Mouse (Mus musculus) embryonic facial prominence, embryonic 14.5 days (tissue): ENCODE measurements around the gene Suco. TPM values are rescaled to one million over a fixed set of nuclear protein-coding genes. Genes with fewer than 3 reads are reported as not detected.

Source experiments
- ATAC-seq: fragments of 200-750 bp; cut with Nextera tagmentation; 2 replicates; pipeline ENCODE4 v1.8.0; 2017; ENCODE audit warnings: low read depth, moderate number of reproducible peaks, moderate TSS enrichment
- DNase-seq: peaks from one replicate; pipeline ENCODE4 v3.0.0-alpha.2; 2015; ENCODE audit warnings: low spot score
- H3K27ac ChIP-seq: fragments of 300-500 bp; sonication (generic); replicated peaks from 2 replicates; pipeline ENCODE4 v1.5.1; 2014; ENCODE audit warnings: low read depth, mild to moderate bottlenecking, low read length, moderate library complexity
- H3K27me3 ChIP-seq: fragments of 300-500 bp; sonication (generic); replicated peaks from 2 replicates; pipeline ENCODE4 v1.6.1; 2014; ENCODE audit warnings: low read length; ENCODE audit not compliant: control insufficient read depth, insufficient read depth
- H3K36me3 ChIP-seq: fragments of 300-500 bp; sonication (generic); 2 replicates; pipeline ENCODE4 v1.6.1; 2014; ENCODE audit warnings: low read length, mixed read lengths; ENCODE audit not compliant: control insufficient read depth, insufficient read depth
- H3K4me1 ChIP-seq: fragments of 300-500 bp; sonication (generic); 2 replicates; pipeline ENCODE4 v1.6.1; 2014; ENCODE audit warnings: antibody characterized with exemption, low read length; ENCODE audit not compliant: control insufficient read depth, insufficient read depth
- H3K4me2 ChIP-seq: fragments of 300-500 bp; sonication (generic); 2 replicates; pipeline ENCODE4 v1.6.1; 2014; ENCODE audit warnings: low read depth, mild to moderate bottlenecking, low read length, moderate library complexity, mixed read lengths
- H3K4me3 ChIP-seq: fragments of 300-500 bp; sonication (generic); 2 replicates; pipeline ENCODE4 v1.5.1; 2014; ENCODE audit warnings: low read depth, mild to moderate bottlenecking, low read length
- H3K9ac ChIP-seq: fragments of 300-500 bp; sonication (generic); 2 replicates; pipeline ENCODE4 v1.6.1; 2014; ENCODE audit warnings: low read depth, mild to moderate bottlenecking, low read length, moderate library complexity, mixed read lengths
- H3K9me3 ChIP-seq: fragments of 300-500 bp; sonication (generic); 2 replicates; pipeline ENCODE4 v1.6.1; 2016; ENCODE audit warnings: low read length; ENCODE audit not compliant: control insufficient read depth
- WGBS: fragments of 180-500 bp; shearing (Covaris S2); extraction: QIAGEN DNeasy Blood & Tissue Kit; methylation state at CpG from one replicate; pipeline ENCODE4 v1.1.7; 2014; 5-methylcytosine and 5-hydroxymethylcytosine counted together
- polyA plus RNA-seq: library from polyadenylated mRNA; unstranded; fragments of >200 nt; fragmentation: Nextera tagmentation; extraction: Ambion mirVana; gene quantifications from 2 replicates; pipeline ENCODE4 v1.2.1, GENCODE M21; 2014

The Suco gene
- polyA plus RNA-seq, 1 experiment from 2014 or later: 28.7 TPM

DNA sequence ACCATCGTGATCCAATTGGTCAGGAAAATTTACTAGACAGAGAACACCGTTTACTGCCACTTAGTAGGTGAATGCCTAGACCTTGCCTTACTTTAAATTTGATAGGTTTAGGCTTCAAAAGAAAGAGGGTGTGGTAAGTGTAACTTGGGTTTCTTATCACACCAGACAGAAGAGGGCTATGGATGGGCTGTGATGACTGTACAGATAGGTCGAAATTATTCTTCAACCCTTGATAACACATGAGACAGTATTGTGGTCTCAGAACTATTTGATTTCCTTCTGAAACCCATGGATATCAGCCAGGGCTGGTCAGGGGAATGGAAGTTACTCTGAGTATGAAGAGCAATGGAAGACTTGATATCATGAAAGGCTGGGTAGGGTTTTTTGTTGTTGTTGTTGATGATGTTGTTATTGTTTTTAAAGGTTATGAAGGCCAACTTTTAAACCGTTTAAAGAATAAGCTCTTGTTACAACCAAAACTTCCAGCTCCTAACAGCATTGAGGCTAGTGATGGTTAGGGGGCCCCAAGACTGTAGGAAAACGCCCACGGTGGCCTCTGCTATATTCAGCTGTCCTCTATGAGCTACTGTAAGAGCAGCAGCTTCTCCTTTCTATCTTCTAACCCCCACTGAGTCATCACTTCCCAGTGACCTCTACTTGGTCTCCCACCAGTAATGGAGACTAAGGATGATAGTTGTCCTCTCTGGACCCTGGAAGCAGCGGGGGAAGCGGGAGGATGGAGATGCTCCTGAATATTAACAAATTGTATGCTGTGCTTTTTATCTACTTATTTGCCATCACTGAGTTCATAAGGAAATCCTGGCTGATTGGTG, 84.4 kb downstream of the Suco start:
- Histone ChIP-seq H3K9ac (no peak overlapping the region), H3K27ac (no peak overlapping the region), H3K4me2 (no peak overlapping the region), H3K36me3 (no peaks in the 10 kb centered on the region), H3K4me1 (no peaks in the 10 kb centered on the region), H3K9me3 (no peaks in the 10 kb centered on the region), H3K27me3 (no peaks in the 10 kb centered on the region), H3K4me3 (no peak overlapping the region)
- no peak for ATAC-seq
- DNase-seq: no peak
- 86% methylated on average over 8 of the region's 8 CpGs for WGBS

GRCm38 (mm10) chr1:161788339-161788738, 88.1 kb downstream of the Suco start, which contains the start of gene Fasl:
Gene Fasl (minus strand): TSS chr1:161788495.
- Histone ChIP-seq H3K4me3 (no peak within 1 kb of the TSS), H3K4me1 (no peaks in the 10 kb centered on the region), H3K27me3 (no peaks in the 10 kb centered on the region), H3K9ac (no peak within 1 kb of the TSS), H3K27ac (no peak within 1 kb of the TSS), H3K9me3 (no peaks in the 10 kb centered on the region), H3K4me2 (no peak within 1 kb of the TSS), H3K36me3 (no peaks in the 10 kb centered on the region)
- no peak for ATAC-seq
- no peak for DNase-seq
- WGBS: 79% methylated on average over 9 of the region's 9 CpGs

- H3K4me3 ChIP-seq: no peak overlapping the region
- no peaks in the 10 kb centered on the region for H3K9me3 ChIP-seq
- no peaks in the 10 kb centered on the region for H3K4me1 ChIP-seq
- H3K27me3 ChIP-seq: no peaks in the 10 kb centered on the region
- DNase-seq (no peak), ATAC-seq (no peak)
- H3K9ac ChIP-seq: no peak overlapping the region
- WGBS: 77% methylated on average over 2 of the region's 2 CpGs
- no peak overlapping the region for H3K27ac ChIP-seq
- no peak overlapping the region for H3K4me2 ChIP-seq
- no peaks in the 10 kb centered on the region for H3K36me3 ChIP-seq
These were observed 93.8 kb downstream of the Suco start for GRCm38 (mm10) chr1:161782725-161783124.

DNA sequence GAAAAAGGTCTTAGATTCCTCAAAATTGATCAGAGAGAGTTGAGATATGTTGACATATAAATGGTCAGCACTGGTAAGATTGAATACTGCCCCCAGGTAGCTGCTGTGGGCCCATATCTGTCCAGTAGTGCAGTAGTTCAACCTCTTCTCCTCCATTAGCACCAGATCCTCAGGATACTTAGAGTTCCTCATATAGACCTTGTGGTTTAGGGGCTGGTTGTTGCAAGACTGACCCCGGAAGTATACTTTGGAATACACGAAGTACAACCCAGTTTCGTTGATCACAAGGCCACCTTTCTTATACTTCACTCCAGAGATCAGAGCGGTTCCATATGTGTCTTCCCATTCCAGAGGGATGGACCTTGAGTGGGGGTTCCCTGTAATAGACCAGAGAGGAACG, 94.9 kb downstream of the Suco start:
- DNase-seq (no peak), ATAC-seq (no peak)
- Histone ChIP-seq H3K4me3 (no peak overlapping the region), H3K27me3 (no peaks in the 10 kb centered on the region), H3K36me3 (no peaks in the 10 kb centered on the region), H3K9ac (no peak overlapping the region), H3K4me1 (no peaks in the 10 kb centered on the region), H3K4me2 (no peak overlapping the region), H3K9me3 (no peaks in the 10 kb centered on the region), H3K27ac (no peak overlapping the region)
- 79% methylated on average over 5 of the region's 5 CpGs for WGBS

DNA sequence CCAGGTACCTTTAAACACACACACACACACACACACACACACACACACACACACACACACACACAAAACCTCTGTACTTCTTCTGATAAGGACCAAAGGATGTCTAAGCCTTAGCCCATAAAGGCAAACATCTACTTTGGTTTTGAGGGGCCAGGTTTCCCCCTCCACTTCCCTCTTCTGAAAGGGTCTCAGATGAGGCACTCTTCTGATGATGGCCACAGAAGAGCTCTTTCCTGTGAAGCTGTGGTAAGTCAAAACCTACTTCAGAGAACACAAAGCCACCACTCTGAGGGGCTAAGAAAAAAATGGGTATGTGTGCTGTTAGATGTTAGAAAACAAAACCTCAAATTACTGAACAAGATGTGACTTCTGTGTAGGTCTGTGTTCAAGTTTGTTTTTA, 97.4 kb downstream of the Suco start:
- H3K9me3 ChIP-seq: no peaks in the 10 kb centered on the region
- DNase-seq (no peak), ATAC-seq (no peak)
- H3K9ac ChIP-seq: no peak overlapping the region
- H3K4me1 ChIP-seq: no peaks in the 10 kb centered on the region
- no peaks in the 10 kb centered on the region for H3K27me3 ChIP-seq
- no peak overlapping the region for H3K27ac ChIP-seq
- H3K4me2 ChIP-seq: no peak overlapping the region
- H3K36me3 ChIP-seq: no peaks in the 10 kb centered on the region
- no peak overlapping the region for H3K4me3 ChIP-seq

GRCm38 (mm10) chr1:161775151-161775550, 101.3 kb downstream of the Suco start:
- H3K9ac ChIP-seq: no peak overlapping the region
- no peaks in the 10 kb centered on the region for H3K4me1 ChIP-seq
- no peaks in the 10 kb centered on the region for H3K9me3 ChIP-seq
- H3K4me2 ChIP-seq: no peak overlapping the region
- H3K27me3 ChIP-seq: no peaks in the 10 kb centered on the region
- H3K4me3 ChIP-seq: no peak overlapping the region
- H3K36me3 ChIP-seq: no peaks in the 10 kb centered on the region
- no peak overlapping the region for H3K27ac ChIP-seq
- no peak for DNase-seq
- 70% methylated on average over 6 of the region's 6 CpGs for WGBS
- ATAC-seq: no peak

- no peak overlapping the region for H3K4me2 ChIP-seq
- no peaks in the 10 kb centered on the region for H3K9me3 ChIP-seq
- no peaks in the 10 kb centered on the region for H3K4me1 ChIP-seq
- ATAC-seq (no peak), DNase-seq (no peak)
- H3K4me3 ChIP-seq: no peak overlapping the region
- no peak overlapping the region for H3K9ac ChIP-seq
- H3K27me3 ChIP-seq: no peaks in the 10 kb centered on the region
- H3K27ac ChIP-seq: no peak overlapping the region
- no peaks in the 10 kb centered on the region for H3K36me3 ChIP-seq
- WGBS: 68% methylated on average over 2 of the region's 2 CpGs
These were observed 105.2 kb downstream of the Suco start for GRCm38 (mm10) chr1:161771293-161771692.

GRCm38 (mm10) chr1:161769329-161769728, 107.2 kb downstream of the Suco start:
- Histone ChIP-seq H3K4me3 (no peak overlapping the region), H3K27me3 (no peaks in the 10 kb centered on the region), H3K36me3 (no peaks in the 10 kb centered on the region), H3K9ac (no peak overlapping the region), H3K9me3 (no peaks in the 10 kb centered on the region), H3K27ac (no peak overlapping the region), H3K4me1 (no peaks in the 10 kb centered on the region), H3K4me2 (no peak overlapping the region)
- DNase-seq: no peak
- ATAC-seq: no peak
- WGBS: 94% methylated on average over 1 of the region's 1 CpGs

DNA sequence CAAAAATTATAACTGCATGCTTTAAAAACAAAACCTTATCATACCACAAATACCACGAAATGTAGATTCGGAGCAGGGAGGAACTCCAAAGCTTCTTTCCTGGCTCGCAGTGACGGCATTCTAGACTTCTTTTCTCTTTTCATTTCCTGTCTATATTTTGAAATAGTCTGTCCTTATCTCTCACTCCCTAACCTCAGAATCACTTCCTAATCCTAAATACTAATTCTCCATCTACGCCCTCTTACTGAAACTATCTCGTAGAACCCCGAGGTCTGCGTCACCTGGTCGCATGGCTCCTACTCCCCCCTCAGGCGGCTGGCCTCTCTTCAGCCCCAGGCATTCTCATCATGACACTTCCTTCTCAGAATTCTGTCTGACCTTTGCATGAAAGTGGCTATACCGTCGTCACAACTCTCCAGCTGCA, 109.4 kb downstream of the Suco start:
- DNase-seq (no peak), ATAC-seq (no peak)
- Histone ChIP-seq H3K9ac (no peak overlapping the region), H3K4me3 (no peak overlapping the region), H3K4me1 (no peaks in the 10 kb centered on the region), H3K36me3 (no peaks in the 10 kb centered on the region), H3K4me2 (peak overlapping the region; percentile 28; the same call in 1 of the 2 replicates), H3K9me3 (no peaks in the 10 kb centered on the region), H3K27ac (no peak overlapping the region), H3K27me3 (no peaks in the 10 kb centered on the region)
- 47% methylated on average over 12 of the region's 12 CpGs for WGBS
